Mouse (Mus musculus) spleen, adult 12 weeks (tissue): ENCODE measurements at regions not wholly inside any gene's neighbourhood (a gene's known extent, or its start where the extent isn't known, plus 50 kb on each side); places are given as distances from the start of the nearest gene placed in this dataset.
"Not testable (repeated sequence)": the region's sequence is repeated elsewhere in the genome, so short reads cannot be mapped to it uniquely, and the experiment has no call there.

Experiments
- DNase-seq: peaks from one replicate; pipeline ENCODE4 v3.0.0; 2022; ENCODE audit warnings: low spot score

DNA sequence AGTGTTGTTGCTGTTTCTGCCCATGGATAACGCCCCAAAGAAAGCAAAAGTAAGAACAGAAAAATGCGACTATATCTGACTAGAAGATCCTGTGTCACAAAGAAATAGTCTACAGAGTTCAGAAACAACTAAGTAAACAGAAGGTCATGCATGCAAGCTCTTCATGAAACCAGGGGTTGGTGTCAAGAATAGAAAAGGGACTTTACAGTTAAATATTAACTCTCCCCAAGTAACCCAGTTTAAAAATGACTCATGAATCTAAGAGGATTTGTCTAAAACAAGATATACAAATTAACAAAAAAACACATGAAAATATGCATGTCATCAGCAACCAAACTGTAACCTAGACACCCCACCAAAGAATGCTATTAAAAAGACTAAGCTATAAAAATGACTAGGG is 381.4 kb upstream of the Ptger4 start:
- DNase-seq, result no peak

DNA sequence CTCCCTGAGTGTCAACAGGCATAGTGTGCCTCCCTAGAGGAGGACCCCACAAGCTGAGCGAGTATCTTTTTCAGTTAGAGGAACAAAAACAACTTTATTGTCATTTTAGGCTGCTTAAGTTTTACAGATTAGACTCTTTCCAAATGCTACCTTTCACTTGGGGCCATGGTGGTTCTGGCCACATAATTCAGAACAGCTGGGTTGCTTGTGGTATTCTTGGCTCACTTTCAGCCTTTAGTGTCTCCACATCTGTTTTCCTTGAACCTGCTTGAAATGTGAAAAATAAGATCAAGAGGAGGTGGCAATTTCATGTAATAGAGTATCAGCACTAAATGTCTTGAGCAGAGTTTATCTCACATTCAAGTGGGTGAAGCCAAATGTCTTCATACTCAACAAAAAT is 402.7 kb upstream of the Ptger4 start:
- no peak for DNase-seq

DNA sequence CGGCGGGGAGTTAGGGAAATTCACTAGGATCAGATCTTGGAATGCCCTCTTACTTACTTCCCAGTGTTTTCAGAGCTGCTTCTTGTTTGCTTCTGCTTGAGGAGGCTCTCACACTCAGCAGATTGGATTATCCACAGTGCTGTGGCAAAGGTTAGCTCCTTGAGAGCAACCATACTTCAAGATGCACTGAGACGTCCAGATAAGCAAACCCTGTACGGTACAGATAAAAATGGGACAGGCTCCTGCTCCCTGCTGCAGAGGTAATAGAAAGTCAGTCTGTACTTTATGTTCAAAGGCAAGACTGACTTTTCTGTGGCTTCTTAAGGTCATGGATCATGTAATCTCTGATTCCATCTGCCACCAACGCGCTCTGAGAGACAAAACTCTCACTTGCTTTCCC is 414.8 kb upstream of the Ptger4 start:
- DNase-seq, result peak; percentile 11

DNA sequence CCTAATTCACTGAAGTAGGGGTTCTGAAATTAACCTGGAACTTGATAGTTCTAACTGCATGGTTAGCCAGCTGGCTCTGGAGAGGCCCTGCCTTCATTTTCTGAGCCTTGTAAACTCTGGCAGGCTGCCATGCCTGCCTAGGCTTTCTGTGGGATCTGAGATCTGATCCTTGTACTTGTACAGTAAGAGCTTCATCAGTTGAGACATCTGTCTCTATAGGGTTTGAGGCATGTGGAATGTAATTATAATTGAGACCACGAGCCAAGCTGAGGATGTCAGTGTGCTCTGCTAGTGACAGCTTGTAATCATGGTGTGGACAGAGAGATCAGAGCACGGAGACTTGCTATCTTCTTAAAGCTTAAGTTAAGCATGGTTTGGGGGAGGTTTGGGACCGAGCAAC is 416.8 kb upstream of the Ptger4 start:
- no peak for DNase-seq

DNA sequence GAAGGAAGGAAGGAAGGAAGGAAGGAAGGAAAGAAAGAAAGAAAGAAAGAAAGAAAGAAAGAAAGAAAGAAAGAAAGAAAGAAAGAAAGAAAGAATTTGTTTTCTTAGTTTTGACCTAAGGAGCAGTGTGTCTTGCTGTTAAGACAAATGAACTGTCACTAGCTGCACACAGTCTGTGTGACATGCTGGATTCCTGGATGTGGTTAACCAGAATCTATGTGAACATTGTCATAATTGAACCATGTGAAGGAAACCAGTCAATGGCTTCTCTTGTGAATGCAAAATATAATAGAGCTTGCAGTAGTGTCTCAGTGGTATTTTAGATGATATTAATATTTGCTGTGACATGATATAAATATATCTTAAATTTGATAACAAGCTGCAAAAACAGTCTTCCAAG is 427.8 kb upstream of the Ptger4 start:
- DNase-seq, result no peak

DNA sequence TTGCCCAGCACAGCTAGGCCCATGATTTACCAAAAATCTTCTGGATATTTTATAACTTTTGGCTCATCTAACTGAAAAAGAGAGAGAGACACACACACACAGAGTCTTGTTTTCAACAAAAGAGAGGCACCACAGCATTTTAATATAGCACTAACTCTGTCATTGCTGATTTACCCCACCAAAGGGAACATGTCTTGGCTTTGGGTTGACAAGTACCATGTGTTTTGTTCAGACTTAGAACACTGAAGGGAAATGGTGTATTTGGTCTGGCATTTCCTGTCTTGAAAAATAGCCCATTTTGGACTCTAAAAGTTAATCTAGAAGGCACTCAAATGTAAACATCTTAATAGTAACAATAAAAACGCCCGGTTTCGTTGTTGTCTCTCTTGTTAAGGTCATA is 432.7 kb upstream of the Ptger4 start:
- DNase-seq, result no peak

DNA sequence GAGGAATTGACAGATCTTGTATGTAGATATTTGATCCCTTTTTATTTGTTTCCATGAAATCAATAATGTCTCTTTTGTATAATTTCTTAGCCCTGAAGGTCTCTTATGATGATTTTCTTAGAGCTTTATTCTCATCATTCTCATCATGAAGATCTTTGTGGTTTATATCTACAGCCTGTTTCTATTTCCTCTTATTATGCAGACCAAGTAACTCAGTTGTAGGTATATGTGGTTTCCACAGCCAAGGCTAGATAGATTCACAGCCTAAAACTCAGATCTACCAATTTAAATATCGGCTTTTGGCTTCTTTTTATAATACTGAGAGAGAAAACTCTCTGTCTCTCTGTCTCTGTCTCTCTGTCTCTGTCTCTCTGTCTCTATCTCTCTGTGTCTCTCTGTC is 449.8 kb upstream of the Ptger4 start:
- no peak for DNase-seq

DNA sequence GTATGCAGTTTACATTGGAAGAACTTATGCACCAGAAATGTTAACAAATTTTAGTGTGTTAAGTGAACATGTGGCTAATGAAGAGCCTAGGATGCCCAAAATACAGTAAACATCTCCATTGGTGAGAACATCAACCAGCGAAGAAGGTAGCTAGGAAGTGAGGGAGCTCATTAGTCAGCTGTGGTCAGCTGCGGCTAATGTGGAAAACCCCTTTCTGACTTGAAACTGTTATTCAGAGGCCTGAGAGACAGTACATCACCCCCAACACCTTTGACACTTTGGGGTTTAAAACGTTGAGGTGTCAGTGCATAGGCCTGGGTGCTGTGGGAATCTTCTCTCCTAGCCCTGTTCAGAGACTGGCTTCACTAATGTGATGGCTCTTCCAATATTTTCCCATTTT is 451.0 kb upstream of the Ptger4 start:
- no peak for DNase-seq

DNA sequence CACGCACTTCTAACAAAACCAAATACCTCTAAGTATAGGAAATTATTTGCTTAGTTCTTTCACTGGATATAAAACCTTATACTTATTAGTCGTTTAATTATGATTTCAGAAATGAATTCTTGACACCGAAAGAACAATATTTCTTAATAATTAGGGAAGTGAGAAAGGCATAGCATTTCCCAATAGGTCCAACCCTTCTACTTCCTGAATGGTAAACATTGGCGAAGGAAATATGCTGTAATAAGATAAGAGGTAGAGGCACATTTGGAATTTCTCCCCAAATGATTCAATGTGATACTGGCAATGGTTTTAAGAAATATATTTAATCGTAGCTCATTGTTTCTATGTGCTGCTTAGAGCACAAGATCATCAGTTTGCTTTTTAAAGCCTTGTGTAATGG is 464.5 kb upstream of the Ptger4 start:
- no peak for DNase-seq

DNA sequence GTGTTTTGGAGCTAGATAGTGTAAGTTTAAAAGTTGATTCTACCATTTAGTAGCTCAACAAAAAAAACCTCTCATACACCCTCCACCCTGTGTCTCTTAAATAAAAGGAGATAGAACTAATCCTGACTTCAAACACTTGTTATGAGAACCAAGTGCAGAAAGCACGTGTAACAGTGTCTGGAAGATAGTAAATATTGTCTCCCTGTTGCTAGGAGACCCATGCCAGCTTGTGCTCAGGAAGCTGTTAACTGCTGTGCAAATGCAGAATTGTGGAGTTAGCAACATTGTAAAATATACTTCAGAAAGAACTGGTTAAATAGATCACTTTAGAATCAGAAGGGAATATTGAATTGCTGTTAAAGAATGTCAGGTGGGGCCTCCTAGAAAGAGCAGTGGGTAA is 496.7 kb upstream of the Ptger4 start:
- no peak for DNase-seq

DNA sequence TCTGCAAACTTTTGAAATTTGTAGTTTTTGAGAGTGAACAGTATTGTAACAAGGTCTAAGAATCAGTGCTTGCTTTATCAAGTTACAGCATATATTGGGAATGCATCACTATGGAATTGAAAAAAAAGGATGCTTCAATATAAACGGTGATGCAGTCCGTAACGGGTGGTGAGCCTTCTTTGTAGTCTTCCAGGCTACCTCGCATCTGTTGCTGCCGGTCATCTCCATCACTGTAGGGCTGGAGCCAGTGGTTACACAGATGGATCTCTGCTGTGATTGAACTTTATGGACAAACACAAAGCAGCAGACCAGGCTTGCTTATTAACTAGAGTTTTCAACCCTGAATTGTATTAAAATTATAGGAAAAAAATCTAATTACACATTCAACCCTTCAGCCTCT is 499.9 kb upstream of the Ptger4 start:
- DNase-seq, result no peak

DNA sequence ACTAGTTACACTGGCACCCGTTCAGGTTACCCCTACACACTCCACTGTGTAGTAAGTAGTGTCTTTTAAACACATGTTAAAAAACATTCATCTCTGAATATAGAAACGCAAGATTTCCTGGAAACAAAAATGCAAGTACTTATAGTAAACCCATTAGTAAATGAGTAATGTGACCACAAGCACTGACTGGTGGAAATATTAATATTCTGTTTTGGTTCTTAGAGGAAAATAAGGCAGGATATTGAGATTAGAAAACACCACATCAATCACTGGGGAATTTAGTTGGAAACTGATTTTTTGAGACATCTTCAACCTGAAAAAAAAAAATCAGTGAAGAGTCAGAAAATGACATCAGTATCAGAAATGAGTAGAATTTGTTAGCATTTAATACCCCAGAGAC is 514.7 kb upstream of the Ptger4 start:
- no peak for DNase-seq

DNA sequence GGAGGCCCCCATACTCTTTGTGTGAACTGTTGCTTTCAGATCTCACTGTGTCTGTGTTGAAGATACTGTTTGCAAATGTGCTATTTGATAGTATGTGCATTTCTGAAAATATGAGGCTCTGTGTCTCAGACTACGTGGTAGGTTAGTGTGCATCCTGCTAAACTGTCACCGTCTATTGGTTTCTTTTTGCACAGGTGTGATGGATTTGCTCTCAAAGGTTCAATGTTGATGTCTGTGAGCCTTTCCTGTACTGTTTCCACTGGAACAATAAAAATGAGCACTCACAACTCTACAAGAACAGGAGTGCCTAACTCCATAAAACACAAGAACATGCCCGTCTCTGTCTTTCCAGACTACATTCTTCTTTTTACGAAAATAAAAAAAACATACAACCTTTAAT is 518.2 kb upstream of the Ptger4 start:
- DNase-seq, result no peak

DNA sequence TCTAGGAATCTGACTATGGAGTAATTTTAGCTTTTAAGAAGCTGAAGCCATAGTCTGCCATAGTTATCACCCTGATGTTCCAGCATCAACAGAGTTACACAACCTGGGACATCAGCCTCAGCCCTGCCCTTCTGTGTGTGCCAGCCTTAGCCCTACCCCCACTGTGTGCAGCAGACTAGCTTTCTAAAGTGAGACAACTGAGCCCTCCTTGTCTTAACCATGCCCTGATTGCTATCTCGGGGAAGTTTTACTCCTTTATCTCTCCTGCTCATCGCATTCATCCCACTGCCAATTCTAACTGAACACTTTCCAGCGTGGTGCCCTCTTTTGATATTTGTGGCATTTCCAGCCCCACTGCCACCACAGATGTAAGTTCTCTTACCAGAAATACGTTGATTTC is 522.5 kb upstream of the Dab2 start:
- no peak for DNase-seq

DNA sequence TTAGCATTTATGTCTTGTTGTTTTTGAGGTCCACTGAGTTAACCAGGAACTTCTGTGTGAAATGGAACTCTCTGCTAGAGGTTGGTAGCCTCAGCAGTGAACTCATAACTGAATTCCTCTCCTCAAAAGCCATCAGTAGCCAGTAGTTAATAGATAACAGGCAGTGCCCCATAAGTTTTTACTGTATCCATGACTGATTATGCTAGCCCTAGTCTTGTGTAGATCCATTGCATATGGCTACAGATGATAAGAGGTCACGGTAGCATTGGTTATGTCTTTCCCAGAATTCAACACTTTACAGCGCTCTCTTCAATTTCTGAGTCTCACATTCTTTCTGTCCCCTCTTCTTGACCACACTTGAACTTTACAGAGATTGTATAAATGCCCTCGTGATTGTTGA is 499.7 kb upstream of the Dab2 start:
- DNase-seq, result no peak

DNA sequence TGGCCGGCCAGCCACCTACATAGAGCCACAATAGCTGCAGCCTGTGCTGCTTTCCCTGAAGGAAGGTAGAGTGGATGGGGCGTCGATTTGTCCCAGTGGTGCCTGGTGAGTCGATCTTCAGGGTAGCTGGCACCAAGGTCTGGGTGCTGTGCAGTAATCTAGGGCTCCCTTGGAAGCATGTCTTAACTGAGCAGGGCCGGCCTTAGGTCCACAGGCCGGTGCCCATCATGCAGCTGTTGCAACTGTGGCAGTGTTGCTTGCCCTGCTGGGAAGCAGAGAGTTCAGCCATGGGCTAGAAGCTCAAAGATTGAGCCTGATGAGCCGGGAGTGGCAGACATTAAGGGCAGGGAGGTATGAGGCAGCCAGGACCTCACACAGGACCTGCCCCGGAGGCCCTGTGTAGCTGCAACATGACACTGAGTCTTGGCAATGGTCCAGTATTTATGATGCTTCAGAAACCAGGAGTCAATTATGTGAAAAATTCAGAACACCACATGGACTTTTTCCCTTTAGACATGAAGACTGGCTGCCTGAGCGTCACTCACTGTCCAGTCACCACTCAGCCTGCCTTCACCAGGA is 488.3 kb upstream of the Dab2 start:
- DNase-seq, result no peak

DNA sequence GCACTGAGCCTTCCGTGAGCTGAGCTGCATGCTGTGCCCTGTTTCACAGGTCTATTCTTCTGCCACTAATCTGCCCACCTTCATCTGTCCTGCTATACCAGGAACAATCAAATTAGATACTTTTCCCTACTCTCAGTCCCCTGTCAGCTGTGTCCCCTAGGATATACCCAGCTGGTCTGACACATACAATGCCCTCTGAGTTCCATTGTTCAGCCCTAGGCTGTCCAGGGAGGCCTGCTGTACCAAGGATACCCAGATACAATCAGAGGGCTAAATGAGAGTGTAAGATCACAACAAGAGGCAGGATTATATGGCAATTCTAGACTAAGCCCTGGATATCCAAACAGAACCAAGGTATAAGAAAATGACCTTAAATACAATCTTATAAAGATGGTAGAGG is 487.6 kb upstream of the Dab2 start:
- DNase-seq, result no peak

DNA sequence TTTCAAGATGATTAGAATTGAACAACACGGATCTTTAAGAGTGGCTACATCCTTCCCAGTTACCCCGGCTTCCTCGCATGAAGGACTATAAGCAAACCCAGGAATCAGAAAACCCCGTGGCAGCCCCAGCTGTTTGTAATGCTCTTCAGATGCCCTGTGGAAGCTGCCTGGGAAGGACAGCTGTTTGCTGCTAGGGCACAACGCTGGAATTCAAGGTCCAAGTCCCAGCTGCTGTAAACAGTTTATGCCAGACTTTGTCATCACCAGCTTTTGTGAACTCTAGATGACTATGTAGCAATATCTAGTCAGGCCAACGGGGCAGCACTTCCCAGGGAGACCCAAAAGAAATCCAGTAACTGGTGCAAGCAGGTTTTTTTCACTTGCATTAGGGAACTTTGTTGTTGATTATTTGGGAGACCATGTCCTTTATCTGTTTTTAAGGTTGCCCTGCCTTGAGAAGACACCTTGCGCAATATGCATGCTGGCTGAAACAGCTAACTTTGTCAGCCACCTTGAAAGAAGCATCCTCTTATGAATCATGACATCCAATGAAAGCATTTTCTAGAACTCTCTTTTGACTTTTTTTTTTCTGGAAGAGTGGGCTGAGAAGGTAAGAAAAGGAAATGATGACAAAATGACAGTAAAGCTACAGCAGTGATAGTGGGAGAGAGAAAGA is 481.5 kb upstream of the Dab2 start:
- no peak for DNase-seq

DNA sequence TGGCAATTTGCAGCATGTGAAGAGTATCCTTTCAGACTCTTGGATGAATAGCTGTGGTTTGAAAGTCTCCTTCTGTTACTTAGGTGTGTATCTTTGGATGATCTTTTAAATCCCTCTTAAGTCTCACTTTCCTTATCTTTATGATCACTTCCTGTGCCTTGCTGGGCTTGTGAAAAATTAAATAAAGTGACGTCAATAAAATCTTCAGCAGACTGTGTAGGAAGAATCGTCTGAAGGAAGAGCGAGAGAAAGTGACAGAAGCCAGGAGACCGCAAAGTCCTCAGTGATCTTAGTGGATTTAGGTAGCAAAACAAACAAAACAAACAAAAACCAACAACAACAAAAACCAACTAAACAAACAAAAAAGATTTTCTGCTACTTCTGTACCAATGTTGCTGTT is 459.6 kb upstream of the Dab2 start:
- DNase-seq, result no peak

DNA sequence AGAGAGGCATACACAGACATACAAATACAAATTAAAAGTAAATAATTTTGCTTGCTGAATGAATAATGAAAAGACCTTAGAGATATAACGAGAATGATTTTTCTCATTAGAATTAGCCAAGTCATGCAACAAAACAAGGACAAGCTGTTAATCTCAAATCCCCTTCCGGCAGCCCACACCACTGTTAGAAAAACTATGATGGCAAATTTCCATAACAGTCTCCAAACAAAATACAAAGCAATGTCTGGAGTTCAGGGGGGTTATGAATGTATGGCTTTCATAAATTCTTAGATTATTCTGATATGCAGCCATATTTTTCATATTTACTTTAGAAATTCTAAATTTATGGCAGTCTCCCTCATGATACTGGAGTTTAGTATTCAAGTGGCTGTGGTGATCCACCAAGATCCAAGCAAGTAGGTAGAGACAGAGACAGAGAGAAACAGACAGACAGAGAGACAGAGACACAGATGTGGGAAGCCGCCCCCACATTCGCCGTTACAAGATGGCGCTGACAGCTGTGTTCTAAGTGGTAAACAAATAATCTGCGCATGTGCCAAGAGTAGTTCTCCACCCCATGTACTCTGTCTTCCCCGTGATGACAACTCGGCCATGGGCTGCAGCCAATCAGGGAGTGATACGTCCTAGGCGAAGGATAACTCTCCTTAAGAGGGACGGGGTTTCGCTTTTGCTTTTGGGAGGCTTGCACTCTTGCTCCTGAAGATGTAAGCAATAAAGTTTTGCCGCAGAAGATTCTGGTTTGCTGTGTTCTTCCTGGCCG is 458.0 kb upstream of the Dab2 start:
- not testable (repeated sequence) for DNase-seq

DNA sequence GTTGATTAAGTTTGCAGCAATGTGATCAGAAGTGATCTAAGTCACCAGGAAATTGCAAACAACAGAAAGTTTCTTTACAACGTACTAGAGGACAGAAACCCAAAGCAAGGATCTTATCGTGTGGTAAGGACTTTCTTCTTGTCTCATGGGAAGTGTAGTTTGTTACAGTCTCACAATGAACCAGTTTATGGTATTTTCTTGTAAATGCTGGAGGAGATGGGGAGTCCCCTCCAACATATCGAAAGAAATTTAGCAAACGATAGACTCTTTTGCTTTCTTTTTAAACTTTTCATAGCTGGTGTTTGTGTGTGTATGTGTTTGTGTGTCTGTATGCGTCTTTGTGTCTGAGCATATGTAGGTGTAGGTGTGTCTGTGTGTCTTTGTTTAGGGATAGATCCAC is 453.0 kb upstream of the Dab2 start:
- DNase-seq, result no peak

DNA sequence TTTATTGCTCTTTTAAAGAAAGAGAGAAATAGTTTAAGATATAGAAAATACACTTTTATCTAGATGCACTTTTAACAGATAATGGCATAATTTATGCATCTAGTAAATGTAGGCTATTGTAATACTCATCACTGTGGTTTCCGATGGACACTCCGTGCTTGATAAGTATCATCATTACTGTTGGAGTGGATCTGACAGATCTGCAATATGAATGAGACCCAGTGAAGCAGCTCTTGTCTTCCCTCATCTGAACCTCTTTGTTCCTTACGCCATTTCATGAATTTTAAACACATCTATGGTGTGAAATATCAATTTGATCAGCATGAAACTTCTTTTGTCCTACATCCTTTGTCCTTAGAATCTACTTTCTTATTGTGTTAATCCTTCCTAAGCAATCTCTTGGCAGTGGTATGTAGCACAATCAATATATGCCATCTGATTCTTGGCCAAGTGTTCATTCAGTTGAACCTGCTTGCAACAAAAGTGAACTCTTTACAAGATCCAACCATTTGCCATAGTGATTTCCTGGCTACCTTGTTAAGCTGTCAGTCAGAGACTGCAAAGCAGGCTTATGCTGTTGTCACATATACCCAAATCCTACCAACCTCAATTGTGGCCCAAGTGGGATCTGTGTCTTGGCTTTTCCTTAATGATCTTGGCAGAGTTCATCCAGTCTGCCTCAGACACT is 452.0 kb upstream of the Dab2 start:
- DNase-seq, result no peak

DNA sequence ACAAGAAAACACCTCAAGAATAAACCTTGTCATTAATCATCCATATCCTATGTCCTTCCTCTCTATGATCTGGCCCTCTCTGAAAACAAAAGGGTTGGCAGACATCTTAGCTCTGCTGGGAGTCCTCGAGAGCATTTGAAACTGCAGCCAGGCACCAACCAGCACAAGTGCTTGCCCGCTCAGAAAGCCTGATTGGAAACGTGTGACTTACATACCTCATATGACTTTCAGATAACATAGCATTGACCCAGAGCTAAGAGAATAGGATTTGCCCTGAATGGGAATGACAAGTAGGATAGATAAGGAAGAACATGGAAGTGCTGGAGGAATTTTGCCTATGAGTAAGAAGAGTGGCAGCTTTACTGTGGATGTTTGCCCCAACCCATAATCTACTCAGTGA is 447.1 kb upstream of the Dab2 start:
- DNase-seq, result no peak
